Mouse (Mus musculus): ENCODE results near the gene Olfr985.

DNA sequence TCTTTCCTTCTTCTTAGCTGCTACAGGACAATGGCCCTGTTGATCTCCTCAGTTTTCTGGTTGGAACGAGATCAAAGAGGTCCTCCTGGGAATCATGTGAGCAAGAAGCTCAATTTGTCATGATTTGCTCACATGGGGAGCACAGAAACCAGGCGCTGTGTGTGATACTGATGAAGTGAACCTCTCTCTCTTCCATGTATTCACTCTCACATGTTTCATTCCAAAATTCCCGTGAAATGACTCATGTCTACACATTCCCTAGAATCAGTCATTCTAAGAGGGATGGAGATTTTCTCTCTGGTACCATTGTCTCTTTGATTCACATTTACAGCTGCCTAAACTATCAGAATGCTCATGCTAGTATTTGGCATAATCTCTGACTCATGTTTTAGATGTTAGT lies 35.2 kb downstream of the Olfr985 start:
- TF ChIP-seq POLR2A (IDR thresholded peaks at IDR 0.05; ENCODE audit: borderline replicate concordance, low read depth, low read length) (no peak), CTCF (IDR thresholded peaks at IDR 0.05; ENCODE audit: low read depth, low read length) (no peak)

Data from bone marrow macrophage, adult 2 months (primary cell).